Mouse (Mus musculus) kidney, adult 11 months (tissue): ENCODE measurements around the gene Bckdha.

ENCODE experiments used
- DNase-seq: peaks from one replicate; pipeline ENCODE4 v3.0.0; 2022

Bckdha gene

GRCm38 (mm10) chr7:25658657-25659472 is at the start of gene Bckdha, which contains the start of gene Exosc5:
Gene Bckdha (minus strand): TSS chr7:25658981.
Gene Exosc5 (plus strand): TSS chr7:25659164.
- peak; percentile 100 for DNase-seq

DNA sequence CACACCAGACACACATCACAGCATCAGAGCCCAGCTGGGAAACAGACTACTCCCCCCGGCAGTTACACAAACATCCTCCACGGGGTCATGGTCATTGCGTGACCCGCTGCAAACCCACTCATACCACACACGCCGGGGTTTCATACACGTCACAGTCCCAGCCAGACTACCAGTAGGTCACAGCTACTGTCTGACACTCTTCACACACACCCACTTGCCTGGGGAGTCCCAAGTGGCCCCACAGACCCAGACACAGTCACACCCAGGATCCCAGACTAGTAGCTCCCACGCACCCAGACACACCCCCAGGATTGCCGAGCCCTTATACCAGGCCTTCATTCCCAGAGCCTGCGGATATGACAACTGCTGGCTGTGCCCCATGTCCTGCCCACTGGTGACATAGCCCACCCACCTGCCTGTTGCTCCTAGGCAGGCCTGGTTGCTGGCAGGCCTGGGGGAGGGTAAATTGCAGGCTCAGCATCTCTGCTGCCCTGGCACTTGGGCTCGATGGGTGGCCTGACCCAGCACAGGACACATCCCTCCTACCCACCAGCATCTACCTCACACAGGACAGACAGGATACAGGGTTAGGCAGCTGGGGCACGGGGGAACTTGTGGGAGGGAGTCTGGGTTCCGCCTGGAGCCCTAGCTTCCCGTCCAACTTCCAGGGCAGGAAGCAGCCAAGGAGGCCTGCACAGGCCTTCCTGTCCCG is 49.0 kb upstream of the Bckdha start:
- peak; percentile 72 for DNase-seq

DNA sequence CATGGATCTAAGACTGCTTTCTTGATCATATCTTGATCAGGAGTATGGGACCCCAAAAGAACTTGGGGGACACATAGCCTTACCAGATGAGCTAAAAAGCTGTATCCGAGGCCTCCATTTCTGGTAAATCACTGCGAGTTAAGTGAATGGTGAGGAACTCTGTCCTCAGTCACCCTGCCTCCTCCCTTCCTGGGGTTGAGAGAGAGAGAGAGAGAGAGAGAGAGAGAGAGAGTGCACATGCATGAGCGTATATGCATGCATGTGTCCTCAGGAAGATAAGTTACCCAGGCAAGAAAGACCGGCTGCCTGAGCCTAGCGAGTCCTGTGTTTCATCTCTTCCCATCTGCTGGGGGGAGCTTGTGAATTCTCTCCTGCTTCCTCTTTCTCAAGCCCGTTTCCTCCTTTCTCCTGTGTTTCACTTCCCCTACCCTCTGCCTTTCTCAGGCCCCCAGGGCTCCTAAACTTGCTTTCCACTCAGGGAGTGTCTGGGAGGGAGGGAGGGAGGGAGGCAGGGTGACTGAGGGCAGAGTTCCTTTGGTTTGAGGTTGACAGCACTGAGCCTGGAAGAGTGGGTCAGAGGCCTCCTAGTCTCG is 47.9 kb upstream of the Bckdha start:
- DNase-seq = no peak

GRCm38 (mm10) chr7:25705801-25706251 is 47.0 kb upstream of the Bckdha start:
- no peak for DNase-seq

- no peak for DNase-seq
Measured at GRCm38 (mm10) chr7:25704716-25705364, 46.1 kb upstream of the Bckdha start.

GRCm38 (mm10) chr7:25703793-25704494 is 45.2 kb upstream of the Bckdha start:
- no peak for DNase-seq

GRCm38 (mm10) chr7:25702350-25702749 is 43.6 kb upstream of the Bckdha start:
- no peak for DNase-seq

DNA sequence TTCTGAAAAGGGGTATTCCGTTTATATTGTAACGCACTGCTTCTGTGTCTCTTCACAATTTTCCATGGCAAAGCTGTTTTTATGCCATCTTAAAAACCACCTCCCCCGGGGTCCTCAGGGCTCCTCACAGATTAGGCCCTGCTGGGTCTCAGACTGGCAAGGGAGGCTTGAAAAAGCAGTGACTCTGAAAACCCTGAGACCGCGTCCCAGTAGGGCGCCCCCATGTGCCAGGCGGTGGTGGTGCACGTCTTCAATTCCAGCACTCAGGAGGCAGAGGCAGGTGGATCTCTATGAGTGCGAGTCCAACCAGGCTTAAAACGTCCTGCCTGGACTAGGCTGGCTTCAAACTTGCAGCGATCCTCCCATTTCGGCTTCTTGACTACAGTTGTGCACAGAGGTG is 42.0 kb upstream of the Bckdha start:
- no peak for DNase-seq

DNA sequence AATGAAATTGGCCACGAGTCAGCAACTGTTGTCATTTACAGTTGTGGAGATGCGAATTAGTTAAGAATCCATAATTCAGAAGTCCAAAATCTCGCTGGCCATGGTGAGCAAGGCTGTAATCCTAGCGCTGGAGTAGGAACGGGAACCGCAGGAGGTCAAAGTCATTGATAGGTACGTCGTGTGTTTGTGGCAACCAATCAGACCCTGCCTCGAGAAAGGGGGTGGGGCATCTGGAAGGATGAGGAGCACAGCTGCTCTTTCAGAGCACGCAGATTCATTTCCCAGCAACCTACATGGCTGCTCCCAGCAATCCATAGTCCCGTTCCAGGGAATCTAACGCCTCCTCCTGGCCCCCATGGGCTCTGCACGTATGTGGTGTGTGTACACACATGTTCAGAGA is 41.1 kb upstream of the Bckdha start:
- DNase-seq = no peak

DNA sequence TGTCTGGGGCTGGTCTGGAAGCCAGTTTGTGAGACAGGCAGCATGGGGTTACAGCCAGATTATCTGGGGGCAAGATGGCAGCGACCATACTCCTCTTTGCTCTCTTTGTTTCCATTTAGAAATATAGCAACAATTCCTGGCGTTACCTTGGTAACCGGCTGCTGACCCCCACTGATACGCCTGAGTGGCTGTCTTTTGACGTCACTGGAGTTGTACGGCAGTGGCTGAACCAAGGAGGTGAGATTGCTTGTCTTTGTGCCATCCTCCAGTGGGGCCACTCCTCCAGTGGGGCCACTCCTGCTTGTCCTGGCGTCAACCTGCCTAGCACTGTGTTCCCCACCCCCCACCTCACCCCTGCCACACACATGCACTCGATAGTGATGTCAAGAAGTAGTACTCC is 35.3 kb upstream of the Bckdha start:
- no peak for DNase-seq

DNA sequence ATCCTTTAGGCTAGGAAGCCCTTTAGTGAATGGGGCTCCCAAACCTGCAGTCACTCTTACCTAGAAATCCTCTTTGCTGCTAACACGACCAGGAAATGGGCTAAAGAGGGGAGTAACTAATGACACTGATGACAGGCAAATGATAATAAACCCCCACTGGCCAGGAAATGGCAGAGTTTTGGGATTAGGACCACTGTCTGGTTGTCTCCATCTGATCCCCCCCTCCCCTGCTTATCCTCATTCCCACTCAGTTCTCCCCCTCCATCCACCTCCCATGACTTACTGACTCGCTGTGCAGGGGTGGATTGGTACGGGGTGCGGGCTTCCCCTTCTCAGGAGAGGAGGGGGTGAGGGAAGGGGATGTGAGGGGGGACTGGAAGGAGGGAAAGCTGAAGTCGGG is 31.3 kb upstream of the Bckdha start:
- no peak for DNase-seq

GRCm38 (mm10) chr7:25689603-25690021 is 30.8 kb upstream of the Bckdha start:
- no peak for DNase-seq

DNA sequence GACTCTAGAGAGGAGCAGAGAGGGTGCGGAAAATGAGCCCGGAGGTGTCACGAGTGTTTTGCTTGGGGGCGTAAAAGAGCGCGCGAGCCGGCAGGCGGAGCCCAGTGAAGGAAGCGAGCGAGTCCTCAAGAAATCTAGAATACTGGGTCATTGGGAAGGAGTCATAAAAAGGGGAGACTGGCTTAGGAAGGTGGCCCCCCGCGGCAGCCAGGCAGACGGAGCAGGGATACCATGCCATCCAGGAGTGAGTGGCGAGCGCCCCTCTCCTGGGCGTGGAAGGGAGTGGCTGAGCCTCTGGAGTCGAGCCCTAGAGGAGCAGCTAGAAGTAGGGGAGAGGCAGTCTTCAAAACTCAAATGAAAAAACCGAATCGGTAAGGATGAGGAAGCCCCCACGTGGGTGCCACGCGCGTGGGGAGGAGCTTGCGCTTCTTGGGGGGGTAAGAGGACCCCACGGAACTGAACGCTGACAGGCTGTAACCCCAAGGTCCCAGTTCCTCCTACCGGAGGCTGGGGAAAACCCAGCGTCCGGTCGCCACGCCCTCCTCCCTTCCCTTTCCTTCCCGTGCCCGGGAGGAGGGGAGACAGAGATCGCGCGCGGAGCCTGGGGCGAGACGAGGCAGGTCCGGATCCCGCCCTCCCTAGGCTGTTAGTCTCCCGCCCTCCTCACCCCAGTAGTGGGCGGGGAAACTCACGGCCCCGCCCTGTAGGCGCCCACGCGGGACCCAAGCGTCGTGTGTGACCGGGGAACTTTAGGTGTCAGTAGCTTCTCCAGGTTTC is 30.2 kb upstream of the Bckdha start:
- DNase-seq = peak; percentile 76

DNA sequence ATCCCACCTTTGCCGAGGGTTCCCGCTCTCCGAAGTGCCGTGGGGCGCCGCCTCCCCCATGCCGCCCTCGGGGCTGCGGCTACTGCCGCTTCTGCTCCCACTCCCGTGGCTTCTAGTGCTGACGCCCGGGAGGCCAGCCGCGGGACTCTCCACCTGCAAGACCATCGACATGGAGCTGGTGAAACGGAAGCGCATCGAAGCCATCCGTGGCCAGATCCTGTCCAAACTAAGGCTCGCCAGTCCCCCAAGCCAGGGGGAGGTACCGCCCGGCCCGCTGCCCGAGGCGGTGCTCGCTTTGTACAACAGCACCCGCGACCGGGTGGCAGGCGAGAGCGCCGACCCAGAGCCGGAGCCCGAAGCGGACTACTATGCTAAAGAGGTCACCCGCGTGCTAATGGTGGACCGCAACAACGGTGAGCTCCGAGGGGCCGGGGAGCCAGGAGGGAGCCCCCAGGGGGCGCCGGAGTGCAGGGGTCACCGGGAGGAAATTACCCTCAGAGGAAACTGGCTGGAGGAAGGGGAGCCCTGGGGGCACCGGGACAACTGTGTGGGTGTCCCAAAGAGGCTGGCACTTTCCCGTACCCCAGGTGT is 29.1 kb upstream of the Bckdha start:
- no peak for DNase-seq

GRCm38 (mm10) chr7:25686680-25687531 is 28.1 kb upstream of the Bckdha start, which contains the start of gene Tgfb1:
Gene Tgfb1 (plus strand): TSS chr7:25687002.
- DNase-seq = peak; percentile 61

GRCm38 (mm10) chr7:25685926-25686470 is 27.2 kb upstream of the Bckdha start:
- DNase-seq = no peak

DNA sequence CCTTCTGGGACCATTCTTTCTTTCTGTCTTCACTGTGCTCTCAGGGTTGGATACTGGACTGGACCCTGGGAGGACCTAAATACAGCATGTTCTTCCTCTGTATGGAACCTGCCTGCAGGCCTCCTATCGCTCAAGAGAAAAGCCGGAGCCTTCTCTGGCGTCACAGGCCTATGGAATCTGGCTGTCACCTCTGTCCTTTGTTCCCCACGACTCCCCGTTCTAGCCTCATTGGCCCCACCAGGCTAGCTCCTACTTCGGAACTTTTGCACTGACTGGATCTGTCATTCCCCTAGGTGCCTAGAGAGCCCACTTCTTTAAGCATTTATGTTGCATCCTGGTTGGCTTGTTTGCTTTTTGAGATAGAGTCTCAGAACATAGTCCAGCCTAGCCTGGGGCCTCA is 25.9 kb upstream of the Bckdha start:
- DNase-seq = no peak

DNA sequence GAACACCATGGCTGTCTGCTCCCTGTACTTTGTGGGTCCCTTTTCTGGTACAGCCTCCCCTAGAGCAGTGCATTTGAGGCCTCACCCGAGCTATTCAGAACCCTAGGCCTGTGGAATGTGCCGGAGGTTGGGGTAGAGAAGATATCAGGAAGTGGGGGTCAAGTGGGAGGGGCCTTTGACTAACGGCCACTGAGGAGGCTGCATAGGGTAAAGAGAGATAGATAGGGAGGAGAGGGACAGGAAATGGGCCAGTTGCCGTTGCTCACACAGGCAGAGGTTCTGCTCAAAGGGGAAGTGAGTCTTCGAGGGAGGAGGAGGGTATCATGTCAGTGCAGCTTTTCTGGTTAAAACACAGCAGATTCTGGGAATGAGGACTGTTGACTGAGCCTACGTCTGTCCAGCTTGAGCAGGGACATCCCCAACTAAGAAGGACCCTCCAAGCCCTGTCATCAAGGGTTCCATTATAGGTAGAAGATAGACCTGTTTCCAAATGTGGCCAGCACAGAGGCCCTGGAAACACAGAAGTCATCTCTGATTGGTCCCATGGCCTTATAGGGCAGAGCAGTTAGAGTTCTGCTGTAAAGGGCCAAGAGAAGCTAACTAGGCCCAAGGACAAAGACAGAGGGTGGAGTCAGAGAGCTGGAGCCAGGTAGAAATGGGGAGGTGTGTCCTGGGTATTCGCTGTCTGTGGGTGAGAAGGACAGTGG is 24.8 kb upstream of the Bckdha start:
- DNase-seq = no peak
